Mouse (Mus musculus) stomach, postnatal 0 days (tissue): ENCODE measurements around the gene Bbs1. TPM values are rescaled to one million over a fixed set of nuclear protein-coding genes. Genes with fewer than 3 reads are reported as not detected.

Experiments used
- ATAC-seq: fragments of 200-750 bp; cut with Nextera tagmentation; 2 replicates; pipeline ENCODE4 v1.8.0; 2017; ENCODE audit not compliant: low FRiP score, low TSS enrichment
- DNase-seq: peaks from one replicate; pipeline ENCODE4 v3.0.0-alpha.2; 2016; ENCODE audit warnings: low spot score
- H3K27ac ChIP-seq: fragments of 300-500 bp; sonication (generic); replicated peaks from 2 replicates; pipeline ENCODE4 v1.5.1; 2014; ENCODE audit warnings: mild to moderate bottlenecking, control low read depth
- H3K27me3 ChIP-seq: fragments of 300-500 bp; sonication (generic); 2 replicates; pipeline ENCODE4 v1.6.1; 2014; ENCODE audit warnings: low read length; ENCODE audit not compliant: control insufficient read depth, insufficient read depth
- H3K36me3 ChIP-seq: fragments of 300-500 bp; sonication (generic); 2 replicates; pipeline ENCODE4 v1.6.1; 2014; ENCODE audit warnings: low read length, mixed read lengths; ENCODE audit not compliant: control insufficient read depth, insufficient read depth
- H3K4me1 ChIP-seq: fragments of 300-500 bp; sonication (generic); replicated peaks from 2 replicates; pipeline ENCODE4 v1.6.1; 2014; ENCODE audit warnings: antibody characterized with exemption; ENCODE audit not compliant: control insufficient read depth, insufficient read depth
- H3K4me2 ChIP-seq: fragments of 300-500 bp; sonication (generic); replicated peaks from 2 replicates; pipeline ENCODE4 v1.6.1; 2014; ENCODE audit warnings: low read depth, mild to moderate bottlenecking, control low read depth, moderate library complexity
- H3K4me3 ChIP-seq: fragments of 300-500 bp; sonication (generic); 2 replicates; pipeline ENCODE4 v1.5.1; 2014; ENCODE audit warnings: low read depth, low read length, control low read depth
- H3K9ac ChIP-seq: fragments of 300-500 bp; sonication (generic); 2 replicates; pipeline ENCODE4 v1.6.1; 2014; ENCODE audit warnings: mild to moderate bottlenecking, low read length, control low read depth, mixed read lengths
- H3K9me3 ChIP-seq: fragments of 300-500 bp; sonication (generic); 2 replicates; pipeline ENCODE4 v1.6.1; 2016; ENCODE audit warnings: low read length; ENCODE audit not compliant: control insufficient read depth
- CTCF ChIP-seq: IDR thresholded peaks from 2 replicates; pipeline ENCODE4 v1.5.1; 2016; ENCODE audit warnings: antibody characterized with exemption, low read depth, mild to moderate bottlenecking, moderate library complexity
- EP300 ChIP-seq: optimal IDR thresholded peaks from 2 replicates; pipeline ENCODE3; 2016; ENCODE audit warnings: antibody characterized with exemption
- WGBS: fragments of 180-500 bp; shearing (Covaris S2); extraction: QIAGEN DNeasy Blood & Tissue Kit; methylation state at CpG from one replicate; pipeline ENCODE4 v1.1.7; 2014; 5-methylcytosine and 5-hydroxymethylcytosine counted together
- polyA plus RNA-seq: library from polyadenylated mRNA; unstranded; fragments of >200 nt; fragmentation: Nextera tagmentation; extraction: Ambion mirVana; gene quantifications from 2 replicates; pipeline ENCODE4 v1.2.1, GENCODE M21; 2015

Gene Bbs1
- polyA plus RNA-seq, 1 experiment from 2014 or later: 0.95 TPM

- 82% methylated on average over 17 of the region's 17 CpGs for WGBS
- TF ChIP-seq CTCF: no peak
- TF ChIP-seq EP300: no peak
- no peak for ATAC-seq
- H3K9ac ChIP-seq: no peak overlapping the region
- no peak overlapping the region for H3K4me3 ChIP-seq
- no peaks in the 10 kb centered on the region for H3K4me1 ChIP-seq
- DNase-seq: no peak
- no peaks in the 10 kb centered on the region for H3K36me3 ChIP-seq
- no peak overlapping the region for H3K27ac ChIP-seq
- H3K27me3 ChIP-seq: no peaks in the 10 kb centered on the region
- no peak overlapping the region for H3K4me2 ChIP-seq
- H3K9me3 ChIP-seq: no peaks in the 10 kb centered on the region
These were observed 31.2 kb upstream of the Bbs1 start for GRCm38 (mm10) chr19:4937444-4938310.

DNA sequence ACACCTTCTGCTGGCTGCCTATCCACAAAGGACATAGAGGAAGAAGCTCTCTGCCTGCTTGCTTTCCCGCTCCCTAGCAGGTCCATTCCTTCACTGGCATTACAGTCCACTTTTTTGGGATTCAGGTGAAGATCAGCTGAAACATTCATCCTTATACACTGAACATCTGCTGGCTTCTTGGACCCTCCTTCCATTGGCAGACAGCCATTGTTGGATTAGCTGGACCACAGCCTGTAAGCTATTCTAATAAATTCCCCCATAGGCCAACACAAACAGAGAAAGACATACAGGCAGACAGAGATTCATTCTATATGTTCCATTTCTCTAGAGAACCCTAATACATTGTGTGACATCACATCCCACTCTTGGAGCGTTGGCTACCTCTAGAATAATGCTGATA, 30.5 kb upstream of the Bbs1 start:
- Histone ChIP-seq H3K9ac (no peak overlapping the region), H3K27ac (no peak overlapping the region), H3K27me3 (no peaks in the 10 kb centered on the region), H3K4me3 (no peak overlapping the region), H3K4me1 (no peaks in the 10 kb centered on the region), H3K36me3 (no peaks in the 10 kb centered on the region), H3K4me2 (no peak overlapping the region), H3K9me3 (no peaks in the 10 kb centered on the region)
- 71% methylated on average over 2 of the region's 2 CpGs for WGBS
- no peak for DNase-seq
- TF ChIP-seq EP300: no peak
- no peak for TF ChIP-seq CTCF
- ATAC-seq: no peak

DNA sequence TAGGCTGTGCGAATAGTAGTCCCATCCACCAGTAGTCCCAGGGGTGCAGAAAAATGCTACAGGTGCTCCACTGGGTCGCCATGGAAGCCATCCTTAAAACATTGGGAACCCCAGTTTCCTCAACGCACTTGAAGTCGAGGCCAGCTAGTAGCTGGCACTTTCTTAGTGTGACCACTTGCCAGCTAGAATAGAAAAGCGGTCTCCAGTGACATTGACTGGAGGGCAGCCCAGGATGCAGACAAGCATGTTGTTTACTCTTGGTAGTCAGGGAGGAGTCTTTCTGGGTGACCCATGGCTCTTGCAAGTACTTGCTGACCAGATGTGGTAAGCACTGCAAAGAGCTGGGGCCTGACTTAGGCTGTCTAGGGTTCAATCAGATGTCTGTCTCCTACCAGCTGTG, 22.4 kb upstream of the Bbs1 start:
- peak overlapping the region; percentile 64; the same call in 1 of the 2 replicates for H3K4me3 ChIP-seq
- ATAC-seq (no peak), DNase-seq (no peak)
- WGBS: 54% methylated on average over 5 of the region's 5 CpGs
- H3K9ac ChIP-seq: peak overlapping the region; percentile 49; the same call in 1 of the 2 replicates
- H3K4me2 ChIP-seq: peak overlapping the region; percentile 61
- no peaks in the 10 kb centered on the region for H3K9me3 ChIP-seq
- peaks cover 8% of the 10 kb centered on the region for H3K4me1 ChIP-seq
- no peak for TF ChIP-seq CTCF
- TF ChIP-seq EP300: no peak
- 0 out of 2 replicates have a peak, but pooled peaks cover 2% of the 10 kb centered on the region for H3K36me3 ChIP-seq
- no peaks in the 10 kb centered on the region for H3K27me3 ChIP-seq
- peak overlapping the region; percentile 30; the same call in 1 of the 2 replicates for H3K27ac ChIP-seq

- WGBS: under 1% methylated on average over 32 of the region's 32 CpGs
- no peaks in the 10 kb centered on the region for H3K9me3 ChIP-seq
- H3K4me1 ChIP-seq: peaks cover 8% of the 10 kb centered on the region
- peak within 1 kb of the TSS; percentile 49 for H3K9ac ChIP-seq
- ATAC-seq: peak; percentile 99
- peak within 1 kb of the TSS; percentile 64 for H3K4me3 ChIP-seq
- peak within 1 kb of the TSS; percentile 61 for H3K4me2 ChIP-seq
- TF ChIP-seq CTCF (no peak; the same call in 1 of the 2 replicates), EP300 (no peak)
- H3K27ac ChIP-seq: peak within 1 kb of the TSS; percentile 69
- no peaks in the 10 kb centered on the region for H3K27me3 ChIP-seq
- H3K36me3 ChIP-seq: peaks cover 3% of the 10 kb centered on the region; the same call in 1 of the 2 replicates
- DNase-seq: peak; percentile 100
These were observed 21.6 kb upstream of the Bbs1 start, which contains the start of gene Dpp3 for GRCm38 (mm10) chr19:4927904-4928531. Gene Dpp3 (minus strand): TSS chr19:4928287.

GRCm38 (mm10) chr19:4925121-4925860, 18.9 kb upstream of the Bbs1 start:
- WGBS: 95% methylated on average over 11 of the region's 11 CpGs
- Histone ChIP-seq H3K4me3 (no peak overlapping the region), H3K9ac (no peak overlapping the region), H3K27ac (no peak overlapping the region), H3K27me3 (no peaks in the 10 kb centered on the region), H3K36me3 (peaks cover 17% of the 10 kb centered on the region), H3K4me1 (peaks cover 8% of the 10 kb centered on the region), H3K4me2 (no peak overlapping the region), H3K9me3 (no peaks in the 10 kb centered on the region)
- no peak for DNase-seq
- no peak for ATAC-seq
- TF ChIP-seq CTCF (no peak), EP300 (no peak)
